In the genomic region with DNA sequence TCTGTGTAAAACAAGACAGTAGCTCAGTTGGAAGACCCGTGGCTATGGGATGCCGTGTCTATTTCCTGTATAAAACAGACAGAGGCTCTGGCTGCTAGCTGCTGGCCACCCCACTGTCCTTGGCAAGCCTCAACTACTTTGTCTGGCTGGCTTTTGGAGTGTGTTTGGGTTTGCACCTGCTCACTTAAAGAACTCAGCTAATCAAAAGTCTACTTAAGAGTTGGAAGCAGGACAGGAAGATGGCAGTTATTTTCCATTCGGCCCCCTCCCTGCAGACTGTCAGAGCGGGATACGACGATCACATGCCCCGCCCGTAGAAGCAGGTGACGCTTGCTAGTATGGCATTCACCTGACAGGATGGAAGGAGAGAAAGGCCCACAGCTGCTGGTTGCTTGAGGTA, we compare ENCODE assay signal across 14 mouse cellular contexts. TPM values are rescaled to one million over a fixed set of nuclear protein-coding genes. Genes with fewer than 3 reads are reported as not detected.
DNase-seq lines count a peak whose midpoint lies in the region; ATAC-seq and TF ChIP-seq lines count a peak whose summit lies in the region.
"Had no signal": no experiment of that assay in that cellular context is flagged by ENCODE, and none has a peak within 500 bp of the region (broad histone marks: within the 10 kb centered on the region; RNA-seq: fewer than 3 reads in every experiment).

No protein-coding gene starts in this region.

- peaks cover 9% of the 10 kb centered on the region for H3K4me1 ChIP-seq in forebrain, postnatal 0 days (ENCODE audit: insufficient read depth)
- H3K4me1 ChIP-seq in forebrain, embryonic 11.5 days (replicated peaks; ENCODE audit: control insufficient read depth, insufficient read depth, low read length): no peaks in the 10 kb centered on the region
- H3K4me1 ChIP-seq in hindbrain, embryonic 13.5 days (replicated peaks): peaks cover 15% of the 10 kb centered on the region
- H3K4me1 ChIP-seq in hindbrain, embryonic 11.5 days (replicated peaks; ENCODE audit: control insufficient read depth, insufficient read depth, low read length): no peaks in the 10 kb centered on the region
- no peaks in the 10 kb centered on the region for H3K4me1 ChIP-seq in midbrain, embryonic 13.5 days (replicated peaks)
- no peaks in the 10 kb centered on the region for H3K4me1 ChIP-seq in midbrain, embryonic 14.5 days (ENCODE audit: control insufficient read depth, insufficient read depth, low read length)

- no peak overlapping the region for H3K4me2 ChIP-seq in forebrain, postnatal 0 days (ENCODE audit: low read depth)
- H3K4me2 ChIP-seq in forebrain, embryonic 11.5 days (ENCODE audit: low read depth, low read length, severe bottlenecking): no peak overlapping the region
- H3K4me2 ChIP-seq in hindbrain, embryonic 13.5 days: no peak overlapping the region
- H3K4me2 ChIP-seq in hindbrain, embryonic 11.5 days (replicated peaks; ENCODE audit: low read depth, low read length): no peak overlapping the region
- H3K4me2 ChIP-seq in midbrain, embryonic 13.5 days (replicated peaks): no peak overlapping the region
- H3K4me2 ChIP-seq in midbrain, embryonic 14.5 days (ENCODE audit: low read length): no peak overlapping the region
- H3K4me2 ChIP-seq: heart, embryonic 13.5 days had no signal

- H3K9me3 ChIP-seq in forebrain, postnatal 0 days (ENCODE audit: low read length): no peaks in the 10 kb centered on the region
- H3K9me3 ChIP-seq in forebrain, embryonic 11.5 days (ENCODE audit: control insufficient read depth, low read length): no peaks in the 10 kb centered on the region
- no peaks in the 10 kb centered on the region for H3K9me3 ChIP-seq in hindbrain, embryonic 13.5 days
- no peaks in the 10 kb centered on the region for H3K9me3 ChIP-seq in hindbrain, embryonic 11.5 days (ENCODE audit: control insufficient read depth, low read length)
- H3K9me3 ChIP-seq in midbrain, embryonic 13.5 days: no peaks in the 10 kb centered on the region
- no peaks in the 10 kb centered on the region for H3K9me3 ChIP-seq in midbrain, embryonic 14.5 days (ENCODE audit: control insufficient read depth, low read length)
- H3K9me3 ChIP-seq: heart, embryonic 13.5 days; megakaryocyte, embryonic 14.5 days had no signal

- 62% methylated on average over 9 of the region's 9 CpGs for WGBS in forebrain, postnatal 0 days
- 91% methylated on average over 9 of the region's 9 CpGs for WGBS in forebrain, embryonic 11.5 days
- WGBS in hindbrain, embryonic 13.5 days: 88% methylated on average over 9 of the region's 9 CpGs
- WGBS in hindbrain, embryonic 11.5 days: 90% methylated on average over 9 of the region's 9 CpGs
- WGBS in midbrain, embryonic 13.5 days: 90% methylated on average over 9 of the region's 9 CpGs
- WGBS in midbrain, embryonic 14.5 days: 89% methylated on average over 9 of the region's 9 CpGs

- H3K27ac ChIP-seq in forebrain, postnatal 0 days (ENCODE audit: low read depth, low read length): no peak overlapping the region
- no peak overlapping the region for H3K27ac ChIP-seq in forebrain, embryonic 11.5 days (ENCODE audit: low read depth, low read length)
- H3K27ac ChIP-seq in hindbrain, embryonic 13.5 days: peak overlapping the region; percentile 40; the same call in 1 of the 2 replicates
- no peak overlapping the region for H3K27ac ChIP-seq in hindbrain, embryonic 11.5 days (ENCODE audit: low read depth, low read length)
- H3K27ac ChIP-seq in midbrain, embryonic 13.5 days: no peak overlapping the region
- H3K27ac ChIP-seq in midbrain, embryonic 14.5 days (replicated peaks; ENCODE audit: low read depth, low read length): no peak overlapping the region
- H3K27ac ChIP-seq: heart, embryonic 13.5 days; liver, embryonic 14.5 days had no signal

- H3K27me3 ChIP-seq in forebrain, postnatal 0 days (ENCODE audit: insufficient read depth, low read length): no peaks in the 10 kb centered on the region
- no peaks in the 10 kb centered on the region for H3K27me3 ChIP-seq in forebrain, embryonic 11.5 days (ENCODE audit: control insufficient read depth, insufficient read depth, low read length)
- H3K27me3 ChIP-seq in hindbrain, embryonic 13.5 days: no peaks in the 10 kb centered on the region
- H3K27me3 ChIP-seq in hindbrain, embryonic 11.5 days (ENCODE audit: control insufficient read depth, insufficient read depth, low read length): no peaks in the 10 kb centered on the region
- no peaks in the 10 kb centered on the region for H3K27me3 ChIP-seq in midbrain, embryonic 13.5 days
- no peaks in the 10 kb centered on the region for H3K27me3 ChIP-seq in midbrain, embryonic 14.5 days (ENCODE audit: control insufficient read depth, insufficient read depth, low read length)
- H3K27me3 ChIP-seq: heart, embryonic 13.5 days had no signal

- TF ChIP-seq CTCF in forebrain, postnatal 0 days (IDR thresholded peaks at IDR 0.05; ENCODE audit: low read depth): no peak

- H3K36me3 ChIP-seq in forebrain, postnatal 0 days (ENCODE audit: insufficient read depth): no peaks in the 10 kb centered on the region
- no peaks in the 10 kb centered on the region for H3K36me3 ChIP-seq in forebrain, embryonic 11.5 days (ENCODE audit: control insufficient read depth, insufficient read depth, low read length)
- no peaks in the 10 kb centered on the region for H3K36me3 ChIP-seq in hindbrain, embryonic 13.5 days
- H3K36me3 ChIP-seq in hindbrain, embryonic 11.5 days (ENCODE audit: control insufficient read depth, insufficient read depth, low read length): no peaks in the 10 kb centered on the region
- no peaks in the 10 kb centered on the region for H3K36me3 ChIP-seq in midbrain, embryonic 13.5 days
- no peaks in the 10 kb centered on the region for H3K36me3 ChIP-seq in midbrain, embryonic 14.5 days (ENCODE audit: control insufficient read depth, insufficient read depth, low read length)
- H3K36me3 ChIP-seq: heart, embryonic 13.5 days had no signal

- H3K4me3 ChIP-seq in forebrain, postnatal 0 days (ENCODE audit: low read depth, low read length): no peak overlapping the region
- H3K4me3 ChIP-seq in forebrain, embryonic 11.5 days (ENCODE audit: low read depth, low read length): no peak overlapping the region
- H3K4me3 ChIP-seq in hindbrain, embryonic 13.5 days: no peak overlapping the region
- no peak overlapping the region for H3K4me3 ChIP-seq in hindbrain, embryonic 11.5 days (ENCODE audit: low read depth, low read length)
- no peak overlapping the region for H3K4me3 ChIP-seq in midbrain, embryonic 13.5 days (replicated peaks)
- no peak overlapping the region for H3K4me3 ChIP-seq in midbrain, embryonic 14.5 days (replicated peaks; ENCODE audit: low read depth, low read length)
- H3K4me3 ChIP-seq: heart, embryonic 13.5 days; megakaryocyte, embryonic 14.5 days; myocyte had no signal

- H3K9ac ChIP-seq in forebrain, postnatal 0 days: no peak overlapping the region
- no peak overlapping the region for H3K9ac ChIP-seq in forebrain, embryonic 11.5 days (ENCODE audit: low read length)
- no peak overlapping the region for H3K9ac ChIP-seq in hindbrain, embryonic 13.5 days
- H3K9ac ChIP-seq in hindbrain, embryonic 11.5 days (ENCODE audit: low read depth, low read length): no peak overlapping the region
- no peak overlapping the region for H3K9ac ChIP-seq in midbrain, embryonic 13.5 days (replicated peaks)
- no peak overlapping the region for H3K9ac ChIP-seq in midbrain, embryonic 14.5 days (replicated peaks; ENCODE audit: low read length)
- H3K9ac ChIP-seq: heart, embryonic 13.5 days; liver, embryonic 14.5 days had no signal

- DNase-seq in forebrain, postnatal 0 days: no peak
- no peak for DNase-seq in forebrain, embryonic 11.5 days (ENCODE audit: low spot score)
- no peak for DNase-seq in hindbrain, embryonic 11.5 days (ENCODE audit: low spot score)
- no peak for DNase-seq in midbrain, embryonic 14.5 days
- DNase-seq: cerebellum, adult 8-10 months; kidney, adult 8-10 months; thymus, postnatal 14 days had no signal

- peak; percentile 36; the same call in 1 of the 2 replicates for ATAC-seq in forebrain, postnatal 0 days
- no peak for ATAC-seq in forebrain, embryonic 11.5 days (replicated peaks; ENCODE audit: low FRiP score)
- no peak for ATAC-seq in hindbrain, embryonic 13.5 days (ENCODE audit: low FRiP score)
- ATAC-seq in hindbrain, embryonic 11.5 days (ENCODE audit: low FRiP score): no peak
- ATAC-seq in midbrain, embryonic 13.5 days: 0 out of 2 replicates have a peak, but pooled peaks have one; percentile 35
- ATAC-seq in midbrain, embryonic 14.5 days (ENCODE audit: low FRiP score, low TSS enrichment): no peak
- ATAC-seq in activated CD4-positive, CD25-positive, alpha-beta regulatory T cell, adult 4 months: no peak

RNA-seq across cellular contexts. Expression of a gene that starts 54.5 kb away (rescaled TPM):
- 20.9 and 26.1 TPM in 2 replicates for total RNA-seq in forebrain, postnatal 0 days (2014; rRNA removed)
- polyA plus RNA-seq in forebrain, postnatal 0 days (2015; fragmentation: Nextera tagmentation; extraction: Ambion mirVana): 5.5 and 6.8 TPM in 2 replicates
- polyA plus RNA-seq in forebrain, embryonic 11.5 days (2014; fragmentation: Nextera tagmentation; extraction: Ambion mirVana): 9.4 and 10.7 TPM in 2 replicates
- 17.2 and 19.1 TPM in 2 replicates for polyA plus RNA-seq in hindbrain, embryonic 13.5 days (2015; fragmentation: Nextera tagmentation; extraction: Ambion mirVana)
- 20.1 and 24.9 TPM in 2 replicates for polyA plus RNA-seq in hindbrain, embryonic 11.5 days (2014; fragmentation: Nextera tagmentation; extraction: Ambion mirVana)
- polyA plus RNA-seq in midbrain, embryonic 13.5 days (2015; fragmentation: Nextera tagmentation; extraction: Ambion mirVana): 7.1 and 8.2 TPM in 2 replicates
- polyA plus RNA-seq in midbrain, embryonic 14.5 days (2014; fragmentation: Nextera tagmentation; extraction: Ambion mirVana): 11.8 and 17.5 TPM in 2 replicates
- under 1 TPM in 1 of 2 experiments, not detected in 1; 0.09 TPM for polyA plus RNA-seq in activated CD4-positive, CD25-positive, alpha-beta regulatory T cell, adult 4 months (2017; shearing (Covaris generic))

Comparison
In these comparisons a context has a peak if more than half of its experiments do, and no peak if none do; other contexts are left out.
1. ATAC-seq: peak in forebrain, postnatal 0 days (single experiment) and midbrain, embryonic 13.5 days (single experiment); none in forebrain, embryonic 11.5 days (single experiment), hindbrain, embryonic 13.5 days (single experiment), hindbrain, embryonic 11.5 days (single experiment), midbrain, embryonic 14.5 days (single experiment) and activated CD4-positive, CD25-positive, alpha-beta regulatory T cell, adult 4 months (single experiment).